Mouse (Mus musculus): ENCODE results near the gene Slc6a9. TPM values are rescaled to one million over a fixed set of nuclear protein-coding genes. Genes with fewer than 3 reads are reported as not detected.

Gene Slc6a9
- polyA plus RNA-seq, 1 experiment from 2014 or later: 16.5 TPM

DNA sequence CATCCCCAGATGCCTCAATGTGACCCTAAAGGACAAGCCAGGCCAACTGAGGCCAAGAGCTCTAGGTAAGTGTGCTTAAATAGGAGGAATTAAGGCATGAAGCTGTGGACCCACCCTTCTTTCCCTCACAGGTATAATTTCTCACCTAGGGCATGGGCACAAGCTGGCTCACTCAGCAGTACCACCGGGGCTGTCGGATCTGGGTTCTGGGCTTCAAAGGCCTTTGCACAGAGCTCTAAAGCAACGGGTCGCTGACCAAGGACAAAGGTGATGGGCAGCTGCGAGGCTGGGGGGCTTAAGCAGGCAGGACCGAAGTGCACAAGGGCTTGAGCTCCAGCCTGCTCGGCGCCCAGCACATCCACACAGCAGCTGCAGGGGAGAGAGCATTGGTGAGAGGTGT lies 56.4 kb downstream of the Slc6a9 start:
- Histone ChIP-seq H3K9ac (replicated peaks) (0 out of 2 replicates have a peak overlapping the region, but pooled peaks have one; percentile 62), H3K36me3 (peaks cover 35% of the 10 kb centered on the region), H3K4me3 (replicated peaks) (peak overlapping the region; percentile 77), H3K4me1 (replicated peaks) (peaks cover 24% of the 10 kb centered on the region), H3K4me2 (peak overlapping the region; percentile 85), H3K9me3 (no peaks in the 10 kb centered on the region), H3K27me3 (no peaks in the 10 kb centered on the region), H3K27ac (no peak overlapping the region)
- ATAC-seq (ENCODE audit: insufficient number of reproducible peaks, insufficient read depth, low FRiP score, low TSS enrichment, low read depth): no peak
- whole genome bisulfite sequencing: 86% methylated on average over 8 of the region's 8 CpGs

DNA sequence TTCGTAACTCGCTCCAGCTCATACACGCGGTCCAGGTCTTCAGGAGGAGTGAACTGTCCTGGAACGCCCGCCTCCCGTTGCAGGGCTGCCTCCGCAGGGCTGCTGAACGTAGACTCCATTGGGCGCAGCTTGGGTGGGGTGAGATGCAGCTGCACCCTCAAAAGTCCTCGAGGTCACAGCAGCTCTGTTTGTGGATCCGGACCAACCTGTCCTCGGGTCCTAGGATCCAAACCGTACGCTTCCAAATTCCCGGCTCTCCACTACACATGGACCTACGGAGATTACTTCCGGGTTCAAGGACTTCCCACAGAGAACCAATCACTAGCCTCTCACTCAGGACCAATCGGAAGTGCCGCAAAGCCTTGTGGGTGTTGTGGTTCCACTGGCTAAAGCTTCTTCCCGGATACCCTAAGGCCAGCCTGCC lies 57.4 kb downstream of the Slc6a9 start, which contains the start of gene Dph2:
Gene Dph2 (minus strand): TSS at position 295 of the 424 bp plus-strand sequence.
- ATAC-seq (ENCODE audit: insufficient number of reproducible peaks, insufficient read depth, low FRiP score, low TSS enrichment, low read depth): peak; percentile 78
- under 1% methylated on average over 21 of the region's 21 CpGs for WGBS

GRCm38 (mm10) chr4:117893376-117893775 lies 59.1 kb downstream of the Slc6a9 start:
- ATAC-seq (ENCODE audit: insufficient number of reproducible peaks, insufficient read depth, low FRiP score, low TSS enrichment, low read depth): no peak
- Histone ChIP-seq H3K27ac (no peak overlapping the region), H3K9ac (replicated peaks) (no peak overlapping the region), H3K4me1 (replicated peaks) (peaks cover 12% of the 10 kb centered on the region), H3K9me3 (no peaks in the 10 kb centered on the region), H3K36me3 (peaks cover 61% of the 10 kb centered on the region), H3K4me2 (no peak overlapping the region), H3K27me3 (no peaks in the 10 kb centered on the region), H3K4me3 (replicated peaks) (no peak overlapping the region)
- WGBS: 23% methylated on average over 9 of the region's 9 CpGs

More for the DNA sequence above, 57.4 kb downstream of the Slc6a9 start, which contains the start of gene Dph2:
- Histone ChIP-seq H3K9me3 (no peaks in the 10 kb centered on the region), H3K36me3 (peaks cover 45% of the 10 kb centered on the region), H3K4me2 (peak within 1 kb of the TSS; percentile 85), H3K27me3 (no peaks in the 10 kb centered on the region), H3K9ac (replicated peaks) (peak within 1 kb of the TSS; percentile 62), H3K27ac (no peak within 1 kb of the TSS), H3K4me3 (replicated peaks) (peak within 1 kb of the TSS; percentile 77), H3K4me1 (replicated peaks) (peaks cover 14% of the 10 kb centered on the region)

GRCm38 (mm10) chr4:117894601-117895000 lies 60.3 kb downstream of the Slc6a9 start:
- Histone ChIP-seq H3K4me3 (replicated peaks) (no peak overlapping the region), H3K4me2 (no peak overlapping the region), H3K27ac (no peak overlapping the region), H3K9ac (replicated peaks) (no peak overlapping the region), H3K9me3 (no peaks in the 10 kb centered on the region), H3K36me3 (peaks cover 65% of the 10 kb centered on the region), H3K4me1 (replicated peaks) (peaks cover 12% of the 10 kb centered on the region), H3K27me3 (no peaks in the 10 kb centered on the region)
- ATAC-seq (ENCODE audit: insufficient number of reproducible peaks, insufficient read depth, low FRiP score, low TSS enrichment, low read depth): no peak
- 89% methylated on average over 8 of the region's 8 CpGs for WGBS

- WGBS: 78% methylated on average over 7 of the region's 7 CpGs
- Histone ChIP-seq H3K27me3 (no peaks in the 10 kb centered on the region), H3K4me2 (no peak overlapping the region), H3K4me1 (replicated peaks) (peaks cover 12% of the 10 kb centered on the region), H3K9me3 (no peaks in the 10 kb centered on the region), H3K27ac (no peak overlapping the region), H3K9ac (replicated peaks) (no peak overlapping the region), H3K36me3 (peaks cover 66% of the 10 kb centered on the region), H3K4me3 (replicated peaks) (no peak overlapping the region)
- ATAC-seq (ENCODE audit: insufficient number of reproducible peaks, insufficient read depth, low FRiP score, low TSS enrichment, low read depth): no peak
Measured at GRCm38 (mm10) chr4:117895339-117895738, 61.0 kb downstream of the Slc6a9 start.

DNA sequence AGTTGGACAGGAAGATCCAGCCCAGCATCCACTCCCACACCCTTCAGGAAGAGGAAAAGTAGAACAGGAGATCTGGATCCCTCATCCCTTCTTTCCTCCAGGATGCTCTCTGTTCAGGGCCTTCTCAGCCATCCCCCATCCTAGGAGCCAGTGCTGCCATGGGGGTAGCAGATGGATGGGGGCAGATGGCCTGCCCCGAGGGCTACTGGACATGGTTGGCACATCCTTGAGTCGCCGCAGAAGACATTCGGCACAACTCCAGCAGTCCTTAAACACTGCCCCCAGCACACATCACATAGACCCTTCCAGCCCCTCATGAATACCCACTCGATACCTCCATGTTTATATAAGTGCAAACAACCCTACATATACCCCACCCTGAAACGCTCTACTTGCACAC lies 61.7 kb downstream of the Slc6a9 start:
- WGBS: 95% methylated on average over 6 of the region's 6 CpGs
- no peak overlapping the region for H3K4me2 ChIP-seq
- no peak overlapping the region for H3K27ac ChIP-seq
- peaks cover 7% of the 10 kb centered on the region for H3K4me1 ChIP-seq (replicated peaks)
- H3K9ac ChIP-seq (replicated peaks): no peak overlapping the region
- H3K9me3 ChIP-seq: no peaks in the 10 kb centered on the region
- no peak for ATAC-seq (ENCODE audit: insufficient number of reproducible peaks, insufficient read depth, low FRiP score, low TSS enrichment, low read depth)
- no peaks in the 10 kb centered on the region for H3K27me3 ChIP-seq
- no peak overlapping the region for H3K4me3 ChIP-seq (replicated peaks)
- peaks cover 73% of the 10 kb centered on the region for H3K36me3 ChIP-seq

DNA sequence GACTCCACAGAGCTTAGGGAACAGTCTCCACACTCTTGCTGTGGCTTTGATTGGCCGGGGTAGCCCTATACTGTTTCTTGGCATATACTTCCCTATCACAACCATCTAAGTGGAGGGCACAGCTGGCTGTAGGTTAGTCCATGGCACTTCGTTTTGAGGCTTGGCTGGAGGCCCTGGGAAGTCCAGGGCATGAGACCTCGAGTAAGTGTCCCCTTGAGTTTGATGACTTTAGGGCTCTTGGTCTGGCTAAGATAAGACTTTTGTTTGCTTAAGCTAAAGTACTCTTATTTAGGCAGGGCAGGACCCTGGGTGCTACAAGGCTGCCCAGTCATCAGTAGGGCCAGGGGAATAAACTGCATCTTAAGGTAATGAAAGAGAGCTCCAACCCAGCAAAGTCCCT lies 63.8 kb downstream of the Slc6a9 start:
- no peak overlapping the region for H3K4me3 ChIP-seq (replicated peaks)
- H3K4me2 ChIP-seq: no peak overlapping the region
- H3K27me3 ChIP-seq: no peaks in the 10 kb centered on the region
- no peaks in the 10 kb centered on the region for H3K9me3 ChIP-seq
- H3K36me3 ChIP-seq: peaks cover 94% of the 10 kb centered on the region
- H3K4me1 ChIP-seq (replicated peaks): no peaks in the 10 kb centered on the region
- no peak overlapping the region for H3K9ac ChIP-seq (replicated peaks)
- 71% methylated on average over 3 of the region's 3 CpGs for WGBS
- H3K27ac ChIP-seq: no peak overlapping the region
- no peak for ATAC-seq (ENCODE audit: insufficient number of reproducible peaks, insufficient read depth, low FRiP score, low TSS enrichment, low read depth)

DNA sequence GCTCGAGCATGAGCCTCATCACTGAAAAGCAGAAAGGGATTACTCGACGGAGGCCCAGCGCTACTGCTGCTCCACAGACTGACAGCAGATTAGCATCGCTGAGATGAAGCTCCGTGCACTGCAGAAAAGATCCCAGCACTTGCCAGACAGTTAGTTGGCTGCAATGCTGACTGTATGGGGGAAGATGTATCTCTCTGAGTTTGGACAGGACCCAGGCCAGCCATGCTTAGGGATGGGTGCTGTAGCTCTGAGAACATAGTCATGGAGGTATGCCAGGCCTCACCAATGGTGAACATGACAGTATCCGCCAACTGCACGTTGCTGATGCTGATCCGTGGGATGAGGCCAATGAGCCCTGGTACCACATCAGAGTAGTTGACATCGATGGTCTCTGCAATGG lies 69.8 kb downstream of the Slc6a9 start:
- Histone ChIP-seq H3K4me1 (replicated peaks) (peaks cover 4% of the 10 kb centered on the region; the same call in 1 of the 2 replicates), H3K4me3 (replicated peaks) (no peak overlapping the region), H3K9me3 (no peaks in the 10 kb centered on the region), H3K9ac (replicated peaks) (no peak overlapping the region), H3K36me3 (peaks cover 92% of the 10 kb centered on the region), H3K4me2 (no peak overlapping the region), H3K27me3 (no peaks in the 10 kb centered on the region), H3K27ac (no peak overlapping the region)
- 95% methylated on average over 10 of the region's 10 CpGs for WGBS
- ATAC-seq (ENCODE audit: insufficient number of reproducible peaks, insufficient read depth, low FRiP score, low TSS enrichment, low read depth): no peak

DNA sequence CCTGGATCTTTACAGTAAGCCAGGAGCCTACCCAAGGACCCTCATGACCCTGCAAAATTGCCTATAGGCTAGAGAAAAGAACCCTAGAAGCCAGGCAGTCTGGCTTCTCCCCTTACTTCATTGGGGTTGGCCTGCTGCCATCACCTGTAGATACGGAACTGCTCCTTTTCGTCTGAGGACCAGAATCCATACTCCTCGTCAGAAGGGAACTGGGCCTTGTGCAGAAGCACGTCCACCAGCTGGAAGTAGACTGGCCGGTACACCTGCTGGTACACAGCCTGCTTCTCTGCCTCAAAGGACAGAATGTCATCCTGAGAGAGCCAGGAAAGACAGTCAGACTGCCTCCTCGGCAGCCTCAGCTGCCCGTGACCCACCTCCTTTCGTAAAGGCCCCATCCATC lies 70.5 kb downstream of the Slc6a9 start:
- Histone ChIP-seq H3K9ac (replicated peaks) (no peak overlapping the region), H3K36me3 (peaks cover 89% of the 10 kb centered on the region), H3K9me3 (no peaks in the 10 kb centered on the region), H3K4me2 (no peak overlapping the region), H3K27me3 (no peaks in the 10 kb centered on the region), H3K4me1 (replicated peaks) (peaks cover 4% of the 10 kb centered on the region; the same call in 1 of the 2 replicates), H3K4me3 (replicated peaks) (no peak overlapping the region), H3K27ac (no peak overlapping the region)
- WGBS: 94% methylated on average over 8 of the region's 8 CpGs
- no peak for ATAC-seq (ENCODE audit: insufficient number of reproducible peaks, insufficient read depth, low FRiP score, low TSS enrichment, low read depth)

- H3K4me1 ChIP-seq (replicated peaks): peaks cover 4% of the 10 kb centered on the region; the same call in 1 of the 2 replicates
- no peak for ATAC-seq (ENCODE audit: insufficient number of reproducible peaks, insufficient read depth, low FRiP score, low TSS enrichment, low read depth)
- H3K9me3 ChIP-seq: no peaks in the 10 kb centered on the region
- no peak overlapping the region for H3K4me2 ChIP-seq
- H3K9ac ChIP-seq (replicated peaks): no peak overlapping the region
- H3K27me3 ChIP-seq: no peaks in the 10 kb centered on the region
- WGBS: 91% methylated on average over 3 of the region's 3 CpGs
- peaks cover 88% of the 10 kb centered on the region for H3K36me3 ChIP-seq
- no peak overlapping the region for H3K27ac ChIP-seq
- no peak overlapping the region for H3K4me3 ChIP-seq (replicated peaks)
Measured at GRCm38 (mm10) chr4:117906196-117906595, 71.9 kb downstream of the Slc6a9 start.

GRCm38 (mm10) chr4:117908834-117909453 lies 74.6 kb downstream of the Slc6a9 start:
- Histone ChIP-seq H3K9ac (replicated peaks) (no peak overlapping the region), H3K4me2 (no peak overlapping the region), H3K27me3 (no peaks in the 10 kb centered on the region), H3K9me3 (no peaks in the 10 kb centered on the region), H3K36me3 (peaks cover 74% of the 10 kb centered on the region), H3K27ac (no peak overlapping the region), H3K4me3 (replicated peaks) (no peak overlapping the region), H3K4me1 (replicated peaks) (peaks cover 21% of the 10 kb centered on the region)
- no peak for ATAC-seq (ENCODE audit: insufficient number of reproducible peaks, insufficient read depth, low FRiP score, low TSS enrichment, low read depth)
- WGBS: 77% methylated on average over 8 of the region's 8 CpGs

GRCm38 (mm10) chr4:117912131-117912561 lies 77.8 kb downstream of the Slc6a9 start:
- Histone ChIP-seq H3K4me3 (replicated peaks) (no peak overlapping the region), H3K27ac (no peak overlapping the region), H3K9me3 (no peaks in the 10 kb centered on the region), H3K27me3 (no peaks in the 10 kb centered on the region), H3K36me3 (peaks cover 47% of the 10 kb centered on the region), H3K4me1 (replicated peaks) (peaks cover 34% of the 10 kb centered on the region), H3K4me2 (no peak overlapping the region), H3K9ac (replicated peaks) (no peak overlapping the region)
- WGBS: 93% methylated on average over 13 of the region's 13 CpGs
- ATAC-seq (ENCODE audit: insufficient number of reproducible peaks, insufficient read depth, low FRiP score, low TSS enrichment, low read depth): no peak

Data from limb, embryonic 12.5 days (tissue).